Mouse (Mus musculus): ENCODE measurements around the gene Hist1h4j. TPM values are rescaled to one million over a fixed set of nuclear protein-coding genes. Genes with fewer than 3 reads are reported as not detected.
"Not testable (repeated sequence)": the region's sequence is repeated elsewhere in the genome, so short reads cannot be mapped to it uniquely, and the experiment has no call there.

Hist1h4j gene
- polyA plus RNA-seq, 1 experiment, result 19.9 TPM

DNA sequence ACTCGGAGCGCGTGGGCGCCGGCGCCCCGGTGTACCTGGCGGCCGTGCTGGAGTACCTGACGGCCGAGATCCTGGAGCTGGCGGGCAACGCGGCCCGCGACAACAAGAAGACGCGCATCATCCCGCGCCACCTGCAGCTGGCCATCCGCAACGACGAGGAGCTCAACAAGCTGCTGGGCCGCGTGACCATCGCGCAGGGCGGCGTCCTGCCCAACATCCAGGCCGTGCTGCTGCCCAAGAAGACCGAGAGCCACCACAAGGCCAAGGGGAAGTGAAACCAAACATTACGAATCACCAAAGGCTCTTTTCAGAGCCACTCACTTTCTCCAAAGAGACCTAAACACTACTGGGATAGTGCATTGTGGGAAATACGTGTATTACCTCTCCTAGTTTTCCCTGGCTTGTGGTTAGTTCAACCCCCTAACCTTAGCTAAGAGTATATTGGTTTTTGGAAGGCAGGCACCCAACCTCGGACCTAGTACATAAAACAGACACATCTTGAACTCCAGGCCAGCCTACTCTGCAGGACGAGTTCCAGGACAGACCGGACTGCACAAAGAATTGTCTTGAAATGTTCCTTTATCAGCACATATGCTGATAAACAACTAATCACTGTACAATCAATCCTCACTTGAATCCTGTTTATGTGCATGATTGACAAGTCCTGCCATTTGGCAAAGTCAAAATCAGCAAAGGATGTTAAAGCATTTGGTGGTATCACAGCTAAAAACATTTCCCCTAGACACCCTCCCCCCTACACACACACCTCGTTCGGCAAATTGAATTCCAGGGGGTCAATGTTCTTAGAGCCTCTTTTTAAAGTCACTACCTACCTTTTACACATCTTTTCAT lies 18.1 kb upstream of the Hist1h4j start:
- peak; percentile 28; the same call in 1 of the 2 replicates for TF ChIP-seq POLR2A (IDR thresholded peaks at IDR 0.05; ENCODE audit: borderline replicate concordance, extremely low read depth, insufficient read depth, insufficient read length, poor library complexity, severe bottlenecking)
- not testable (repeated sequence) for DNase-seq (ENCODE audit: low read depth)

- TF ChIP-seq POLR2A (IDR thresholded peaks at IDR 0.05; ENCODE audit: borderline replicate concordance, extremely low read depth, insufficient read depth, insufficient read length, poor library complexity, severe bottlenecking), result peak; percentile 57; the same call in 1 of the 2 replicates
- DNase-seq (ENCODE audit: low read depth), result peak; percentile 98
Measured at GRCm38 (mm10) chr13:21717397-21718357, 17.2 kb upstream of the Hist1h4j start, which contains the start of gene Hist1h3h. Gene Hist1h3h, plus strand, starts transcription at chr13:21717659.

GRCm38 (mm10) chr13:21718381-21719080 lies 16.3 kb upstream of the Hist1h4j start:
- DNase-seq (ENCODE audit: low read depth), result peak; percentile 30
- TF ChIP-seq CTCF (IDR thresholded peaks at IDR 0.05; ENCODE audit: borderline replicate concordance, extremely low read depth, insufficient read depth, insufficient read length) (no peak), POLR2A (IDR thresholded peaks at IDR 0.05; ENCODE audit: borderline replicate concordance, extremely low read depth, insufficient read depth, insufficient read length, poor library complexity, severe bottlenecking) (no peak)

DNA sequence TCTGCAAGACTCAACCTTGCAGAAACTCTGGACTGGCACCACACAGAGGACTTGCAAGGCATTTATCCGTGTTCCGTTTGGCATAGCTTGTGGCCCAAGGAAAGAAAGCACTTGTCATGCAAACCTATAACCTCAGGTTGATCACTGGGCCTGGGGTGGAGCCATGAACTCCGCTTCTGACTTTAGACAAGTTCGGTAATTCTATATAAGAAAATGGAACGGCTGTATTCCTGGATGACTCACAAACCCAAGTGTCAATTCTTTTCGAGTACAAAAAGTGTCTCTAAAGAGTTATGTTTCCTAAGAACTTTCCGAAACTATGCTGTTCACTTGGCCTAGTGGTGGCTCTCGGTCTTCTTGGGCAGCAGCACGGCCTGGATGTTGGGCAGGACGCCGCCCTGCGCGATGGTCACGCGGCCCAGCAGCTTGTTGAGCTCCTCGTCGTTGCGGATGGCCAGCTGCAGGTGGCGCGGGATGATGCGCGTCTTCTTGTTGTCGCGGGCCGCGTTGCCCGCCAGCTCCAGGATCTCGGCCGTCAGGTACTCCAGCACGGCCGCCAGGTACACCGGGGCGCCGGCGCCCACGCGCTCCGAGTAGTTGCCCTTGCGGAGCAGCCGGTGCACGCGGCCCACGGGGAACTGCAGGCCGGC lies 13.6 kb upstream of the Hist1h4j start:
- peak; percentile 53 for DNase-seq (ENCODE audit: low read depth)

GRCm38 (mm10) chr13:21721757-21722372 lies 13.0 kb upstream of the Hist1h4j start, which contains the start of gene Hist1h2bm:
Gene Hist1h2bm, plus strand, starts transcription at chr13:21722044.
- peak; percentile 52; the same call in 1 of the 2 replicates for TF ChIP-seq POLR2A (IDR thresholded peaks at IDR 0.05; ENCODE audit: borderline replicate concordance, extremely low read depth, insufficient read depth, insufficient read length, poor library complexity, severe bottlenecking)
- DNase-seq (ENCODE audit: low read depth), result peak; percentile 98

GRCm38 (mm10) chr13:21722373-21722925 lies 12.4 kb upstream of the Hist1h4j start:
- DNase-seq (ENCODE audit: low read depth), result peak; percentile 70
- TF ChIP-seq POLR2A (IDR thresholded peaks at IDR 0.05; ENCODE audit: borderline replicate concordance, extremely low read depth, insufficient read depth, insufficient read length, poor library complexity, severe bottlenecking), result 0 out of 2 replicates have a peak, but pooled peaks have one; percentile 5
- no peak for TF ChIP-seq CTCF (IDR thresholded peaks at IDR 0.05; ENCODE audit: borderline replicate concordance, extremely low read depth, insufficient read depth, insufficient read length)

DNA sequence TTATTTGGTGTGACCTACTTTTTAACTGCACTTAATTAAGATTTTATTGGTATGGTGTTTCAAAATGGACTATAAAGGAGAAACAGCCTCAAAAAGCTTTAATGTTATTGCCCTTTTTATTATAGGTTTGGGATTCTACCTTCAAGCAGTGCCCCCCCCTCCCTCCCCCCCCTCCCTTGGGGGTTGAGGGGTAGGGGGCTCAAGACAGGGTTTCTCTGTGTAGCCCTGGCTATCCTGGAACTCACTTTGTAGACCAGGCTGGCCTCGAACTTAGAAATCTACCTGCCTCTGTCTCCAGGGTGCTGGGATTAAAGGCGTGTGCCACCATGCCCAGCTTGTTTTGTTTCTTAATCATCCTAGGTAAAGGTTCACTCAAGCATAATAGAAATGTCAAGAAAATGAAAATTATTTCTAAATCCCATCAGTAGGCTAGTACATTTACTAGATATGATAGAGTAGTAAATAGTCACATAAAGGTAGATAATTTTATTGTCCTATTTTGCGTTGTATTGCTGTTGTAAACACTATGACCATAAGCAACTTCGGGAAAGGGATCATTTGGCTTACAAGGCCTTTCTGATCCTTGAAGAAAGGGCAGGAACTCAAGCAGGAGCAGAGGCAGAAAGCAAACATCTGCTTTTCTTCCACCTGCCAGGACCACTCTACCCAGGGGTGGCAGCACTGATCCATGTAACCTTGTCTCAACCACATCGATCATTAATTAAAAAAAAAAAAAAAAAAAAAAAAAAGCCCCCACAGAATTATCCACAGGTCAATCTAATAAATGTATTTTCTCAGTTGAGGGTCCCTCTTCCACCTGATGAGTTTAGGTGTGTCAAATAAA lies 11.6 kb upstream of the Hist1h4j start:
- TF ChIP-seq POLR2A (IDR thresholded peaks at IDR 0.05; ENCODE audit: borderline replicate concordance, extremely low read depth, insufficient read depth, insufficient read length, poor library complexity, severe bottlenecking) (no peak), CTCF (IDR thresholded peaks at IDR 0.05; ENCODE audit: borderline replicate concordance, extremely low read depth, insufficient read depth, insufficient read length) (no peak)
- DNase-seq (ENCODE audit: low read depth), result peak; percentile 26

DNA sequence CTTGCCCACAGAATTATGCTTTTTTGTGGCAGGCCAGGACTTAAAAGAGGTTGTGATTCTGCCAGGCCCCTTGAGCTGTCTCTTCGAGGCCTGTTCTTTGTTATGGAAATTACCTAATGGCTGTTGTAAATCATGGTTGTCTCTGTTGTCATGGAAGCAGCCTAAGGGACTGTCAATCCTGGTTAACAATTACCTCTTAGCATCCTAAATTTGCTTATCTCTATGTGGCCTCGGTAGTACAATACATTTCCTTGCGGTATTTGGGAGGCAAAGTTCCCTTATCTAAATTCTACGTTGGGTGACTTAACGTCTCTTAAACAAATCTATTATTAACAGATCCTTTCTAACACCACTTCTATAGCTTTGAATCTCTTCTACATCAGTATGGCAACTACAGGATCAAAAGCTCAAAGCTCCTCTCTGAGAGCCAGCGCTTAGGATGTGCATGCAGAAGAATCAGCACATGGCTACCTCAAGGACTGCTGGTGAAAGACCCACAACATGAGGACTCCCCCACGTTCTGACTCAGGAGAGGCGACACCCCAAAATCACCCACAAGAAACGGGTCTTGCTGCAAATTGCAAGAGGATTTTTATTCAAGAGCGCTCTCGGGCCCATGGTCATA lies 6.8 kb upstream of the Hist1h4j start:
- TF ChIP-seq CTCF (IDR thresholded peaks at IDR 0.05; ENCODE audit: borderline replicate concordance, extremely low read depth, insufficient read depth, insufficient read length) (no peak), POLR2A (IDR thresholded peaks at IDR 0.05; ENCODE audit: borderline replicate concordance, extremely low read depth, insufficient read depth, insufficient read length, poor library complexity, severe bottlenecking) (no peak)
- DNase-seq (ENCODE audit: low read depth), result peak; percentile 83

GRCm38 (mm10) chr13:21729544-21729943 lies 5.3 kb upstream of the Hist1h4j start:
- no peak for DNase-seq (ENCODE audit: low read depth)

More at GRCm38 (mm10) chr13:21729544-21729943, 5.3 kb upstream of the Hist1h4j start:
- TF ChIP-seq POLR2A (IDR thresholded peaks at IDR 0.05; ENCODE audit: borderline replicate concordance, extremely low read depth, insufficient read depth, insufficient read length, poor library complexity, severe bottlenecking), result no peak
- no peak for TF ChIP-seq CTCF (IDR thresholded peaks at IDR 0.05; ENCODE audit: borderline replicate concordance, extremely low read depth, insufficient read depth, insufficient read length)

Data from brain, embryonic 14.5 days (tissue).